Mouse (Mus musculus) myocyte (in vitro differentiated cells): ENCODE results near the gene Wwox. TPM values are rescaled to one million over a fixed set of nuclear protein-coding genes. Genes with fewer than 3 reads are reported as not detected.

Experiments used
- H3K27me3 ChIP-seq: one replicate; pipeline ENCODE4 v1.6.1; 2011; ENCODE audit not compliant: control insufficient read depth, insufficient read depth, insufficient read length
- H3K36me3 ChIP-seq: one replicate; pipeline ENCODE4 v1.6.1; 2011; ENCODE audit not compliant: control insufficient read depth, insufficient read depth
- H3K4me2 ChIP-seq: one replicate; pipeline ENCODE4 v1.6.1; 2011; ENCODE audit warnings: low read depth, control low read depth
- H3K4me3 ChIP-seq: one replicate; pipeline ENCODE4 v1.5.1; 2011; ENCODE audit warnings: mild to moderate bottlenecking, control low read depth, moderate library complexity
- H3K79me2 ChIP-seq: one replicate; pipeline ENCODE4 v1.6.1; 2011; ENCODE audit not compliant: control insufficient read depth, insufficient read depth
- H3ac ChIP-seq: one replicate; pipeline ENCODE4 v1.6.1; 2011; ENCODE audit not compliant: control insufficient read depth, insufficient read length
- CEBPB ChIP-seq: IDR thresholded peaks from 2 replicates; pipeline ENCODE4 v1.6.1; 2011; ENCODE audit warnings: mild to moderate bottlenecking, moderate library complexity; ENCODE audit not compliant: poor library complexity, insufficient read depth, severe bottlenecking
- E2F4 ChIP-seq: IDR thresholded peaks from one replicate; pipeline ENCODE4 v1.6.1; 2011; ENCODE audit warnings: mild to moderate bottlenecking, control low read depth, moderate library complexity; ENCODE audit not compliant: insufficient read depth
- MAX ChIP-seq: IDR thresholded peaks from one replicate; pipeline ENCODE4 v1.6.1; 2011; ENCODE audit warnings: low read depth, mild to moderate bottlenecking, control low read depth
- MYOD1 ChIP-seq, 3 experiments: IDR thresholded peaks; one replicate each; pipeline ENCODE4 v1.6.1; 2011; ENCODE audit warnings: control low read depth in 2 of 3, low read depth in 2 of 3, mild to moderate bottlenecking in 2 of 3, moderate library complexity in 1 of 3; ENCODE audit not compliant: insufficient read length in 2 of 3, control insufficient read depth in 1 of 3
- MYOG ChIP-seq, 3 experiments: IDR thresholded peaks; one replicate each; pipeline ENCODE4 v1.6.1; 2011; ENCODE audit warnings: control low read depth in 2 of 3, low read depth in 2 of 3, mild to moderate bottlenecking in 2 of 3; ENCODE audit not compliant: insufficient read length in 2 of 3, control insufficient read depth in 1 of 3, insufficient read depth in 1 of 3
- POLR2A ChIP-seq: IDR thresholded peaks from one replicate; pipeline ENCODE4 v1.6.1; 2011; ENCODE audit warnings: low read depth, mild to moderate bottlenecking, control low read depth, moderate library complexity; ENCODE audit not compliant: insufficient read length
- POLR2AphosphoS2 ChIP-seq: IDR thresholded peaks from one replicate; pipeline ENCODE4 v1.6.1; 2011; ENCODE audit warnings: low read depth, control low read depth; ENCODE audit not compliant: insufficient read length
- REST ChIP-seq: IDR thresholded peaks from one replicate; pipeline ENCODE4 v1.6.1; 2011; ENCODE audit warnings: mild to moderate bottlenecking, control low read depth, moderate library complexity; ENCODE audit not compliant: insufficient read depth, insufficient read length
- SRF ChIP-seq: IDR thresholded peaks from one replicate; pipeline ENCODE4 v1.6.1; 2011; ENCODE audit warnings: low read depth; ENCODE audit not compliant: control insufficient read depth, insufficient read length
- TCF12 ChIP-seq: IDR thresholded peaks from one replicate; pipeline ENCODE4 v1.6.1; 2011; ENCODE audit warnings: mild to moderate bottlenecking, control low read depth; ENCODE audit not compliant: poor library complexity, insufficient read depth, severe bottlenecking
- TCF3 ChIP-seq: IDR thresholded peaks from one replicate; pipeline ENCODE4 v1.6.1; 2011; ENCODE audit warnings: low read depth, control low read depth; ENCODE audit not compliant: insufficient read length
- USF1 ChIP-seq: IDR thresholded peaks from one replicate; pipeline ENCODE4 v1.6.1; 2011; ENCODE audit warnings: low read depth, mild to moderate bottlenecking, control low read depth, moderate library complexity
- polyA plus RNA-seq: library from polyadenylated mRNA; unstranded; fragments of >200 nt; fragmentation: generic; extraction: Trizol; gene quantifications from one replicate; pipeline ENCODE4 v1.2.1, GENCODE M21; 2012; ENCODE audit warnings: missing spikeins

Wwox gene
- polyA plus RNA-seq, 1 experiment = 8.6 TPM

DNA sequence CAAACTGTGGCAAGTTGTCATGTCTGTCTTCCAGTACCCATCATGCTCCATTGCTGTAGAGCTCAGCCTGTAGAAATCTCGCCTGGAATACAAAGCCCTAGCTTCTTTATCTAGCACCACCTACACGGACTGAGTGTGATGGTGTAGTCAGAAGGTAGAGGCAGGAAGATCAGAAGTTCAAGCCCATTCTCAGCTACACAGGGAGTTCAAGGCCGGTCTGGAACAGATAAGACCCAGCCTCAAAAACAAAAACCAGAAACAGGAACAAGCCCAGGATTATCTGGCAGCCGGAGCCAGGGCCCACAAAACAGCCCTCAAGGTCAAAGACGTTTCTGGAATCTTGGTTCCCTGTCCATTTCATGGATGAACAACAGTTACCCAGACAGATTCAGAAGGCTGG is 629.3 kb downstream of the Wwox start:
- Histone ChIP-seq H3ac (no peak overlapping the region), H3K79me2 (no peaks in the 10 kb centered on the region), H3K27me3 (no peaks in the 10 kb centered on the region), H3K36me3 (no peaks in the 10 kb centered on the region), H3K4me2 (no peak overlapping the region), H3K4me3 (no peak overlapping the region)
- TF ChIP-seq MYOD1 (IDR thresholded peaks at IDR 0.05; ENCODE audit: control insufficient read depth in 1 of 3, insufficient read length in 2 of 3, low read depth in 2 of 3) = no peak
- no peak for TF ChIP-seq TCF12
- TF ChIP-seq E2F4 = no peak
- no peak for TF ChIP-seq CEBPB
- no peak for TF ChIP-seq POLR2A
- TF ChIP-seq REST = no peak
- TF ChIP-seq TCF3 = no peak
- TF ChIP-seq SRF = no peak
- TF ChIP-seq USF1 = no peak
- no peak for TF ChIP-seq POLR2AphosphoS2
- no peak for TF ChIP-seq MAX
- no peak for TF ChIP-seq MYOG (IDR thresholded peaks at IDR 0.05; ENCODE audit: control insufficient read depth in 1 of 3, insufficient read depth in 1 of 3, insufficient read length in 2 of 3, low read depth in 2 of 3)

GRCm38 (mm10) chr8:115070225-115070624 is 630.8 kb downstream of the Wwox start:
- no peak for TF ChIP-seq MYOD1 (IDR thresholded peaks at IDR 0.05; ENCODE audit: control insufficient read depth in 1 of 3, insufficient read length in 2 of 3, low read depth in 2 of 3)
- no peak for TF ChIP-seq TCF3
- no peak for TF ChIP-seq CEBPB
- TF ChIP-seq MYOG (IDR thresholded peaks at IDR 0.05; ENCODE audit: control insufficient read depth in 1 of 3, insufficient read depth in 1 of 3, insufficient read length in 2 of 3, low read depth in 2 of 3) = no peak
- no peak for TF ChIP-seq POLR2A
- TF ChIP-seq POLR2AphosphoS2 = no peak
- TF ChIP-seq SRF = no peak
- Histone ChIP-seq H3K36me3 (no peaks in the 10 kb centered on the region), H3K27me3 (no peaks in the 10 kb centered on the region), H3K79me2 (no peaks in the 10 kb centered on the region), H3ac (no peak overlapping the region), H3K4me3 (no peak overlapping the region), H3K4me2 (no peak overlapping the region)

- Histone ChIP-seq H3K4me2 (no peak overlapping the region), H3ac (no peak overlapping the region), H3K36me3 (no peaks in the 10 kb centered on the region), H3K27me3 (no peaks in the 10 kb centered on the region), H3K4me3 (no peak overlapping the region), H3K79me2 (no peaks in the 10 kb centered on the region)
- TF ChIP-seq CEBPB (no peak), SRF (no peak), MYOG (IDR thresholded peaks at IDR 0.05; ENCODE audit: control insufficient read depth in 1 of 3, insufficient read depth in 1 of 3, insufficient read length in 2 of 3, low read depth in 2 of 3) (no peak), TCF12 (no peak), REST (no peak), POLR2A (no peak)
These were observed 631.8 kb downstream of the Wwox start for GRCm38 (mm10) chr8:115071231-115071630.

DNA sequence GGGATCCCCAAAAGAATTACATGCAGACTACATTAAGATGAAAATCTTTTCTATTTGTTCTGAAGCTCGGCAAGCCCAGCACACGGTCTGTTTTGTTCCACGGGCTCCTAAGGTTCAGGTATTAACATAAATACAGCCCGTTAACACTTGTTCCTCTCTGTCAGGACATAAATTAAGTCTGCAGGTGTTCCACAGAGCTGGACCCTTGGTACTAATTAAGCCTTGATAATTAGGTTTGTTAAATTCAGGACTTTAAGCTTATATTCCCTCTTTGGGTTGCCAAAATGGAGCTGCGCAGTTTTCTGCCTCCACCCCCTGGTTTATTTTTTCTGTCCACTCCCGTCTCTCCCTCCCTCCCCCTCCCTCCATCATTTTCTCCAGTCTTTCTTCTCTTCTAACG is 638.8 kb downstream of the Wwox start:
- TF ChIP-seq REST = no peak
- no peak for TF ChIP-seq TCF3
- TF ChIP-seq E2F4 = no peak
- no peak for TF ChIP-seq POLR2A
- no peak for TF ChIP-seq SRF
- no peak for TF ChIP-seq CEBPB
- no peak for TF ChIP-seq POLR2AphosphoS2
- no peak for TF ChIP-seq USF1
- no peak for TF ChIP-seq MYOD1 (IDR thresholded peaks at IDR 0.05; ENCODE audit: control insufficient read depth in 1 of 3, insufficient read length in 2 of 3, low read depth in 2 of 3)
- no peak for TF ChIP-seq MYOG (IDR thresholded peaks at IDR 0.05; ENCODE audit: control insufficient read depth in 1 of 3, insufficient read depth in 1 of 3, insufficient read length in 2 of 3, low read depth in 2 of 3)
- TF ChIP-seq TCF12 = no peak
- TF ChIP-seq MAX = no peak
- Histone ChIP-seq H3K36me3 (no peaks in the 10 kb centered on the region), H3K27me3 (no peaks in the 10 kb centered on the region), H3ac (no peak overlapping the region), H3K4me3 (no peak overlapping the region), H3K4me2 (no peak overlapping the region), H3K79me2 (no peaks in the 10 kb centered on the region)
